Mouse (Mus musculus) erythroblast, embryonic 14.5 days (primary cell): ENCODE measurements around the gene Map4k5.

Experiments
- GATA1 ChIP-seq: IDR thresholded peaks from 2 replicates; pipeline ENCODE4 v1.6.1; 2012; ENCODE audit warnings: low read length, inconsistent platforms, mixed read lengths
- TAL1 ChIP-seq: IDR thresholded peaks from 3 replicates; pipeline ENCODE4 v1.6.1; 2012; ENCODE audit warnings: low read length, inconsistent platforms, mixed read lengths

GRCm38 (mm10) chr12:69888345-69888744 lies 4.7 kb downstream of the Map4k5 start:
- TF ChIP-seq GATA1, result no peak
- no peak for TF ChIP-seq TAL1
